Mouse (Mus musculus): ENCODE data around the gene Fxr2.
"Not testable (repeated sequence)": the region's sequence is repeated elsewhere in the genome, so short reads cannot be mapped to it uniquely, and the experiment has no call there.

The Fxr2 gene

DNA sequence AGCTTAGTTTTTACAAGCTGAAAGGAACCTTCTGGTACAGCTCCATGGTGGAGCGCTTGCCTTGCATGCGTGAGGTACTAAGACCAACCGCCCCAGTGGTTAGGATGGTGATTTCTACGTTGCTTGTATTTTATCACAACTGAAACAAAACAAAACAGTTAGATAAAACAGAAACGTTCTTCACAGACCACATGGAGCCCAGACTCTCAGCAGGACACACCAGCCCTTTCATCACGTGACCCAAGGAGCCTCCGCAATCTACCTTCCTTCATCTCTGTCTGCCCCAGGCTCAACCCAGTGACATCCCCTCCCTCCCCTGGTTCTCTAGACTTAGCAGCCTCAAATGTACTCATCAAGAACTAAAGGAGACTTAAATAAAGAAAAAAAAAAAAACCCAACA, 23.4 kb upstream of the Fxr2 start:
- in situ Hi-C loops (cut with MboI, MseI), result no loop called here

DNA sequence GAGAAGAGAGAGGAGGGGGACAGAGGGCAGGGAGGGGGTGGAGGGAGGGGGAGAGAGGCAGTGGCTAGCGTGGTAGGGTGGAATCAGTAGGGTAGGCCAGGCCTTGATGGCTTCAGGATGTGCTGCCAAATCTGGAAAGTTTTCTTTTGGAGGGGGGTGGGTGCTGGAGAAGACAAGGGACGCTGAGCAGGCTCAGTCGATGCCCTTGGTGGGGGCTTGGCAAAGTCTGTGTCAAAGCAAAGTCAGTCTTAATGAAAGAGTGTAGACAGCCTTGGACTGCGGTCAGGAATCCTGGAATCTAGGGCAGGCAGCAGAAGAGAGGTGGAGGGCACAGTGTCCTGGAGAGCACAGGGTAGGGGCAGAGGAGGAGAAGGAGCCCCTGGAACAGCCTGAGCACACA, 21.9 kb upstream of the Fxr2 start:
- in situ Hi-C loops (cut with MboI, MseI), result no loop called here

DNA sequence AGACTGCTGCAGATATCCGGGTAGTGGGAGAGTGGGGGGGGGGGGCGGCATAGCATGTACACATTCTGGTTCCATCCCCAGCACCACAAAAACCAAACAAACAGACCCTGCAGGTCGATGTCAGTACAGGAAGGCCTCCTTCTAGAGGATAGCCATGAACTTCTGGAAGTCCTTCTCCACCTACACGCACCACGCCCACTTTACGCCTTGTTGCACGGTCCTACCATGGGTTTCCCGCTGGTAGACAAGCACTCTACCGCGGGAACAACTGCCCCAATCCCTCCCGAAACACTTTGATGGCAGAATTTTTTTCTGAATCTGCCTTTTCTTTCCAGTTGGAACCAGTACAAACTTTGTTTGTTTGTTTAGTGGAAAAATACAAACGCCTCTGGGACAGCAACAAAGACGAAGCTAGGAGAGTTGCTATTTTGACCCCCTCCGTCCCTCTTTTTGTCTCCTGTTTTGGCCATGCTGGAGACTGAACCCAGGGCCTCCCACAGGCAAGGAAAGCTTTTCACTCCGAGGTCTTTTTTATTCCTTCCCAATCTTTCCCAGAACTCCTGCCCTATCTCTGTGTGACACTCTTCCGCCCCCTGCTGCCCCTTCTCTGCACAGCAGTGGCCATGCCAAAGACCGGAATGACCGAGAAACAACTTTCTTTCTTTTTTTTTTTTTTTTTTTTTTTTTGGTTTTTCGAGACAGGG, 19.1 kb upstream of the Fxr2 start:
- in situ Hi-C loops (cut with MboI, MseI), result no loop called here

DNA sequence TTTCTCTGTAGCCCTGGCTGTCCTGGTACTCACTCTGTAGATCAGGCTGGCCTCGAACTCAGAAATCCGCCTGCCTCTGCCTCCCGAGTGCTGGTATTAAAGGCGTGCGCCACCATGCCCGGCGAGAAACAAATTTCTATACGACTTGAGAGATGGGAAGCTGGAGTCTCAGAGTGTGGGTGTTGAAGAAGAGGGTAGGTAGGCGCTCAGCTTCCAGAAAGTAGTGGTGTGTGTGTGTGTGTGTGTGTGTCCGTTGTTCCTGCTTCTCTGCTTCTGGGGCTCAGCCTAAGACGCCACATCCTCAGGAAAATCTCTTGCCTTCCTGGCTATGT, 18.6 kb upstream of the Fxr2 start:
- in situ Hi-C loops (cut with MboI, MseI), result not testable (repeated sequence)

DNA sequence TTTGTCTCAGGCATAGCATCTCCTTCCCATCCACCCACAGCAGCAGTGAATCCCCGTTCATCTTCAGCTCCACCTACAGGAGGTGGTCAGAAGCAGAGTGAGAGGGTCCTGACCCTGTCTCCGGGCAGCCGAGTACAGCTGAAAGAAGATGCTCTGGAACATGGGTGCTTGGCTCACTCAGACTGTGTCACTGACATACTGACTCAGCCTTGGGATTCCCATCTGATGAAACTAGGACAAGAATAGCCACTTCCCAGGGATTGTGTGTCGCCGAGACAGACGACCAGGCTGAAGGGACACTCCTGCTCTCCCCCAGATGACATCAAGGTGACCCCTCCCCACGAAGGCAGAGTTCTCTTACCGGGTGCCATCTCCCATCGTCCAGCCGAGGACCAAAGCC, 16.0 kb upstream of the Fxr2 start:
- in situ Hi-C loops (cut with MboI, MseI), result no loop called here

DNA sequence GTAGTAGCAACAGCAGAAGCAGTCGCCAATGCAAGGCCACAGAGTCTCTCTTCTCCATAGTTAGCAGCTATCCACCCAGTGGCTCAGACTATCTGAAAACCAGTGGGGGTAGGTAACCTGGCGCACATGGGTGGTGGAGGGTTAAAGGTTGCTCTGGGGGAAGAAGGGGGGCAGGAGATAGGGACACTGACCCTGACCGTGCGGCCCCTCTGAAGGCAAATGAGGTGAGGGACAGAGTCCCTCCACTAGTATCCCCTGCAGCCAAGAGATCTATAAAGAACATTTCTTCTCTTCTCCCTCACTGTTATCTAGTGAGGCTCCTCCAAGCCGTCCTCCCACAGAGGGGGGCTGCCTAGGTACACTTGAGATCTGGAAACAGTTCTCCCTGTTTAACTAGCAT, 15.0 kb upstream of the Fxr2 start, which contains the start of gene Shbg:
Shbg (minus strand) TSS at position 101 of the 400 bp plus-strand sequence.
- in situ Hi-C loops (cut with MboI, MseI), result no loop called here

DNA sequence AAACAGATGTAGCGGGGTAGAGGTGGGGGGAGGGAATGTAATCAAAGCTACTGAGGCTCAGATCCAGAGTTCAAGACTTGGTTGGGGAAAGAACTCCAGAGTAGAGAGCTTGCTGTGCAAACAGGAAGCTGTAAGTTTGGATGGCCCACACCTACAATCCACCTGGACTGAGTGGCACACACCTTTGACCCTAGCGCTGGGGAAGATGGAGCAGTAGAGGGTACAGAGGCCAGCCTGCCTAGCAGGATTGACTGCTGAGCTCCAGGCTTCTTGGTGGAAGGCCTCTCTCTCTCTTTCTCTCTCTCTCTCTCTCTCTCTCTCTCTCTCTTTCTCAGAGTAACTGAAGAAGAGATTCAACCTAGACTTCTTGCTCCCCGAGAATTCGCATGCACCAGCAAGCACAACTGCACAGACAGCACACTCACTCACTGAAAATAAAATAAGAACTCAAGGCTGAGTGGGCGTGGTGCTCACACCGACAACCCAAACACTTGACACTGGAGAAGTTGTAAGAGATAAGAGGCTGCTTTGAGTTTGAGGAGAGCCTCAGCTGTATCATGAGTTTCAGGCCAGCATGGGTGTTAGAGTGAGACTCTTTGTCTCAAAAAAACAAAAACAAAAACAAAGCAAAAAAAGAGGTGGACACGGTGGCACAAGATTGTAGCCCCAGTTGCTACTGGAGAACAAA, 12.3 kb upstream of the Fxr2 start:
- in situ Hi-C loops (cut with MboI, MseI), result no loop called here

DNA sequence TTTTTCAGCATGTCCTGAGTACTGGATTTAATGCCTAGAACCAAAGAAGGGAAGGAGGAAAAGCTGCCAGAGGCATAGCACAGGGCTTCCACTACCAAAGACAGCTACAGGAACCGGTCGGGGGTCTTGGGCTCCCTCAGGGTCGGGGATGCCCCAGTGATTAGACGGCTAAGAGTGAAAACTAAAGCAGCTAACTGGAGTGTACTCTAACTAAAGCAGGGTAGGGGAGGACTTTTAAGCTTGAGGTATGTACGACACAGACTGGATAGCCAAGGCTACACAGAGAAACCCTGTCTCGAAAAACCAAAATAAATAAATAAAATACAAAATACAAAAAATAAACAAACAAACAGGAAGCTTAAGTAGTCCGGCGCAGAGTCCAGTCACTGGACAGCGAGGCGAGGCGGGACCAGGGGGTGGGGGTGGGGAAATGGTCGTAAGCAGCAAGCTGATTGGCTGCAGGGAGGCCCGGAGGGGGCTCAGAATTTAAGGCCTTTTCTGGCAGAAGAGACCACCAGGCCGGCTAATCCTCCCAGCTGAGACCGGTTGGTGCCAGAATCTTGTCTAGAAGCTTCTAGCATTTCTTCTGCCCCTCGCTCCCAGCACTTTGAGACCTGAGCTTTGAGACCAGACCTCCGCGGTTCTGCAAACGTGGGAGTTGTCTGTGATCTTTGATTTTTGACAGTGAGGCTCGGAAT, 11.1 kb upstream of the Fxr2 start, which contains the start of gene Sat2:
Sat2 (plus strand) TSS at position 454 of the 698 bp plus-strand sequence.
- in situ Hi-C loops (cut with MboI, MseI), result no loop called here

DNA sequence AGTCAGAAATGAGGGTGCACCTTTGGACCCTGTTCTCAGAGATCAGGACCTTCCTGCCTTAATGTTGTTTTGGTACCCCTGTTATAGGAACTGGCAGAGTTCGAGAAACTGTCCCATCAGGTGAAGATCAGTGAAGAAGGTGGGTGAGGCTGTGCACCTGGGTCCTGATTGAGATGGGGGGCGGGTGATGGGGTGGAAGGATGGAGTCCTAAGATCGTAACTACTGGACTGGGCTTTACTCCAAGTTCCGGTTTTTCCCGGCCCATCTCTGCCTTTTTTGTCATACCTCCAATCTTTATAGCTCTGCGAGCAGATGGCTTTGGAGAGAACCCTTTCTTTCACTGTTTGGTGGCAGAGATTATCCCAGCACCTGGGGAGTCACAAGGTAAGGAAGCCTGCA, 10.4 kb upstream of the Fxr2 start:
- in situ Hi-C loops (cut with MboI, MseI), result no loop called here

DNA sequence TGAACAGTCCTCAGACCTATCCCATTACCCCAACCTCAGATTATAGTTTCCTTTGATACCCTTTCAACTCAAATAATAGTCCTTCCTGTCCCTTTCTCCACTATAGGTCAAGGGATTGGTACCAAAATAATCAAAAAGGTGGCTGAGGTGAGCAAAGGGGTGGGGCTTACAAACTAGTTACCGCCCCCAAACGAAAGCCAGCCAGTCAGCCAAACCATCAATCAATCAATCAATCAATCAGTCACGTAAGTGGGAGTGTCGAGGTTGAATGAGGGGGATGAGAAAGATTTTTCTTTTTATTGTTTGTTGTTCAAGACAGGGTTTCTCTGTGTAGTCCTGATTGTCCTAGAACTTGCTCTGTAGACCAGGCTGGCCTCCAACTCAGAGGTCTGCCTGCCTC, 9.8 kb upstream of the Fxr2 start:
- in situ Hi-C loops (cut with MboI, MseI), result no loop called here

DNA sequence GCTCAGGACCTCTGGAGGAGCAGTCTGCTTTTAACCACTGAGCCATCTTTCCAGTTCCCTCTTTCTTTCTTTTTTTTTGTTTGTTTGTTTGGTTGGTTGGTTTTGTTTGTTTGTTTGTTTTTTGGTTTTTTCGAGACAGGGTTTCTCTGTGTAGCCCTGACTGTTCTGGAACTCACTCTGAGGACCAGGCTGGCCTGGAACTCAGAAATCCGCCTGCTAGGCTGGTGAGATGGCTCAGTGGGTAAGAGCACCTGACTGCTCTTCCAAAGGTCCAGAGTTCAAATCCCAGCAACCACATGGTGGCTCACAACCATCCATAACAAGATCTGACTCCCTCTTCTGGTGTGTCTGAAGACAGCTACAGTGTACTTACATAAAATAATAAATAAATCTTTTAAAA, 8.5 kb upstream of the Fxr2 start:
- in situ Hi-C loops (cut with MboI, MseI), result not testable (repeated sequence)

DNA sequence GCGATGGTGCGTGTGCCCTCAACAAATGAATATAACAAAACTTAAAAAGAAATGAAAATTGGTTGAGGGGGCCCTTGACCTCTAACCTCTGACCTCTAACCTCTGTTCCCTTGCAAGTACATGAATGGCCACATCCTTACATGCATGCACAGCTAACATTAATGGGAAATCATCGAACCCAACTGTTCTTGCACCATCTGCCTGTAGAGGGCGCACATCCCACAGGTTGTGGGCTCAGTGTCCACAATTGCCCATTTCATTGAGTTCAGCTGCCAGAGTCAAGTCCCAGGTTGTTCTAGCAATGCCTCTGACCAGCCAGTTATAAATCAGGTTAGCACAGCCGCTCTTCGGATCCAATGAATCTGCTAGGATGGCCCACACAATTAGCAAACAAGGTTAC, 4.5 kb upstream of the Fxr2 start:
- in situ Hi-C loops (cut with MboI, MseI), result no loop called here

DNA sequence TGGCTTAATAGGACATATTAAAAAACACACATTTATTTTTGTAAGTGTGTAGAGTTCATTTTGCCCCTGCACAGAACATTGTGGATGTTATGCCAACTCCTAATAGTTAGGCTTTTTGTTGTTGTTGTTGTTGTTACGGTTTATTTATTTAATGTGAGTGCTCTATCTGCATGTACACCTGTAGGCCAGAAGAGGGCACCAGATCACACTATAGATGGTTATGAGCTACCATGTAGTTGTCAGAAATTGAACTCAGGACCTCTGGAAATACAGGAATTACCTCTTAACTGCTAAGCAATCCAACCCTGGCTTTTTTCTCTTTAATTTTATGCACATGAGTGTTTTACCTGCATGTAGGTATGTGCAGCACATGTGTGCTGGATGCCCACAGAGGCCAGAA, 3.0 kb upstream of the Fxr2 start:
- in situ Hi-C loops (cut with MboI, MseI), result no loop called here

DNA sequence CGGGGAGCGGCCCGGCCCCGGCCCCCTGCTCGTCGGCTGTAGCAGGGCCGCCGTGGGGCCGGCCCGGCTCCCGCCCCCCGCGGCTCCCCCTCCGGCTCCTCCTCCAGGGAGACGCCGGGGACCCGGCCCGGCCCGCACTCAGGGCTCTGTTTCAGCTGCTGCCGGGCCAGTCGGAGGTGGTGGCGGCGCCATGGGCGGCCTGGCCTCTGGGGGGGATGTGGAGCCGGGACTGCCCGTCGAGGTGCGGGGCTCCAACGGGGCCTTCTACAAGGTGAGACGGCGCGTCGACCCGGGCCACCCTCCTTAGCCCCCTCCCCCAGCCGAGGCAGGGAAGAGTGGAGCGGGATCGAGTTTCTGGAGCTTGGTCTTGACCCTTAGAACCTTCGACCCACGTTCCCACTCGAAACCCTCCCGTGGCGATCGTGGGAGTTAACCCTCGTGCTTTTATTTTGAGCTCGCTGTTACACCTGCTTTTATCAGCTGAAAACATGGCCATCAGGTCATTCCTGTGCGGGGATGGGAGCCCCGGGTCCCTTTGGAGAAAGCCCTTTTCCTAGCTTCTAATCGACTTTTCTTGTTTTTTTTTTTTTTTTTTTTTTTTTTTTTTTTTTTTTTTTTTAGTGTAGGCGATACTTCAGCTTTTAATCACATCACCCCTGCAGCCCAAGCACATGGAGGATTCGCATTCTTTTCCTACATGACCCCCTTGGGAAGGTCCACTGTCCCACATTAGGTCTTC, 507 bp downstream of the Fxr2 start:
- in situ Hi-C loops (cut with MboI, MseI), result no loop called here

DNA sequence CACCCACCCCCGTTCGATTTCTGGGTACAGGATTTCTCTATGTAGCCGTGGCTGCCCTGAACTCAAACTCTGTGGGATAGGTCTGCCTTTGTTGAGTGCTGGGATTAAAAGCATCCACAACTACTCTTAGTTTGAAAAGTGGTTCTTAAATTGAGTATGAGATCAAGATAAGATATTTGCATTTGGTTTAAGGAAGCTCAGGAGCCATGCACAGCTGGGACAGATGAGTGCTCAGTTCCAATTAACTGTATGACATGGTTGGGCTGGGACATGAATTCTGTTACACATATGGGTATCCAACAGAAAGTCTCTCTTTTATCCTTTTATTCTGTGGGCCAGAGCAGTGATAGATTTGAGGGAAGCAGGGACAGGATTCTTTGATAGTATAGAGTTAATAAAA, 2.7 kb downstream of the Fxr2 start:
- in situ Hi-C loops (cut with MboI, MseI), result no loop called here

DNA sequence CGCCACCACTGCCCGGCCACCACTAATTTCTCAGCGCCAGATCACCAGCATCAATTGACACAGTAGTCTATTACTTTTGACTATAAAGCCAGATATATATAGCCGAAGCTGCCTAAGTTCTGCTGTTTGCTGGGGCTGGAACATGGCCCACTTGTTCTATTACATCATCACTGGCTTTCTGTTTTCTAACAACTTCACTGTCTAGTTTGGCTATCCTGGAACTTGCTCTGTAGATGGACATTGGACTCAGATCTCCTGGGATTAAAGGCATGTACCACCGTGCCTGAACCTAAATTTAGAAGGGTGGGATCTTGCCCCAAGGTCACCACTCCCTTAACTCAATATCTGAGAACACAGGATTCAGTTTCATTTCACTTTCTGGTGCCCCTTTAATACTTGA, 13.1 kb downstream of the Fxr2 start:
- in situ Hi-C loops (cut with MboI, MseI), result no loop called here

DNA sequence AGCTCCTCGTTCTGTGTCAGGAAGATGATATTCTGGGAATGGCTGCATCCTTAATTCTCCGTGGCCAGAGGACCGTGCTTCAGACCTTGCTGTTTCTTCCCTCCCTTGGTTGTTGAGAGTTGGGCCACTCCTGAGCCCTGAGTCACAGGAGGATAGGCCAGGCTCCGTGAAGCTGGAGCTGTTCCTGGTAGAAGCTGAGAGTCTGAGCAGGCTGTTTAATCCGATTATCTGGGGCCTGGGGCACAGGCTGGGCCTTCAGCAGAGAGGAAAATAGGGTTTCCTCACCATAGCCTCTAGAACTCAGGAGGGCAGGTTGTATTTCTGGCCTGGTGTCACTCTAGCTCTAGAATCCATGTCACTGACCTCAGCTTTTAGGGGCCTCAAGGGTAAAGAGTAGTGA, 20.6 kb downstream of the Fxr2 start:
- in situ Hi-C loops (cut with MboI, MseI), result no loop called here

DNA sequence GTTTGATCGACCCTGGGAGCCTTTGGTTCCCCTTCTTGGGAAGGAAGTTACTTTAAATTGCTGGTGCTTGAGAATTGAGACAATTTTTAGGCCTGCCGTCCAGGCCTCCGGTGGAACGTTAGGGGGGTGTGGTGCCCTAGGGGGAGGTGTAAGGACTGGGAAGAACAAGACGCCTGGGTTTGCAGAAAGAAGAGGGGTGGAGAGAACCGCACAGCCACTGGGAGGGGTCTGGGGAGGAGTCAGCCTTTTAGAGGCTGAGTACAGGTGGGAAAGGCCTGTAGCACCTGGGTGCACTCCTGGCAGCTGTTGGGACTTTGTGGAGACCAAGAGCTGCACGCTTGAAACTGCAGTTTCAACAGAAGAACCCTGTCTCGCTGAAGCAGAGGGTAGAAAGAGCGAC, 22.0 kb downstream of the Fxr2 start:
- in situ Hi-C loops (cut with MboI, MseI), result no loop called here

DNA sequence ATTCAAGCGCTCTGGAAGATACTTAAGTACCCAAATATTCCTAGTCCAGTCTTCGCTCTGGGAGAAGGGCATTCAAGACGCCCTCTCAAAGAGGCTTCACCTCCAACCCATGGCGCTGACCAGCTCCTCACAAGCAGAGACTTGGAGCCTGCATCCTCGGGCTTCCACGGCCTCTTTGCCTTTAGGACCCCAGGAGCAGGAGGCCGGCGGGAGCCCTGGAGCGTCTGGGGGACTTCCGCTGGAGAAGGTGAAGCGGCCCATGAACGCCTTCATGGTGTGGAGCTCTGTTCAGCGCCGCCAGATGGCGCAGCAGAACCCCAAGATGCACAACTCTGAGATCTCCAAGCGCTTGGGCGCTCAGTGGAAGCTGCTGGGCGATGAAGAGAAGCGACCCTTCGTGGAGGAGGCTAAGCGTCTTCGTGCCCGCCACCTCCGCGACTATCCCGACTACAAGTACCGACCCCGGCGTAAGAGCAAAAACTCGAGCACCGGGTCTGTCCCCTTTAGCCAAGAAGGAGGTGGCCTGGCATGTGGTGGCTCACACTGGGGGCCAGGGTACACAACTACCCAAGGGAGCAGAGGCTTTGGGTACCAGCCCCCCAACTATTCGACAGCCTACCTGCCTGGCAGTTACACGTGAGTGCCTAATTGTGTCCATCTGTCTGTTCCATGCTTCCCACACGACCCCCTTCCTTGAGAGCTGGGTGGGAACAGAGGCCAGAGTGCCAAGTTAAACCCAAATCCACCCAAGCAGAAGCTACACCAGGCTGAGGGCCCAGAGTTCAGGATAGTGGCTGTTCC, 22.7 kb downstream of the Fxr2 start, which contains the start of gene Sox15:
Sox15 (plus strand) TSS at position 51 of the 801 bp plus-strand sequence.
- in situ Hi-C loops (cut with MboI, MseI), result no loop called here

DNA sequence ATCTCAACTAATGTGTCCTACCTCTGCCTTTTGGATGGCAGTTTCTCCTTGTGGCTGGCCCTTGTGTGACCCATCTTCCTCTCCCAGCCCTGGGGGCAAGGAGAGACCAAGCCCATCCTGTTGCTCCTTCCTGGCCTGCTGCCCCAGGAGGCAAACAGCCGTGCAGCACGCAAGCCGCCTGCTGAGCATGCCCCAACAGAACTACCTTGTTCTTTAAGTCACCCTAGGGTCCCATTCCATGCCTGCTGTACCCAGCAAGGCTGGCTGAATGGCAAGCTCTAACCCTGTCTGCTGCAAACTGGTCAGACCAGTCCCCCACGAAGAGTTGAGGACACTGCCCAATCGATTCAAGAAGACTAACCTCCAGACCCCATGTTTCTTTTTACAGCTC, 23.3 kb downstream of the Fxr2 start:
- in situ Hi-C loops (cut with MboI, MseI), result no loop called here

Measured in T-helper 2 cell (primary cell).